Mouse (Mus musculus) layer of hippocampus, adult 9-11 months (tissue): Measurements from ENCODE around the gene Skor1.

ENCODE experiments used
- DNase-seq: peaks from one replicate; pipeline ENCODE4 v3.0.0; 2022

Skor1 gene

GRCm38 (mm10) chr9:63148410-63149371 lies at the start of gene Skor1:
TSS of gene Skor1 (minus strand) at chr9:63148961.
- DNase-seq: no peak

DNA sequence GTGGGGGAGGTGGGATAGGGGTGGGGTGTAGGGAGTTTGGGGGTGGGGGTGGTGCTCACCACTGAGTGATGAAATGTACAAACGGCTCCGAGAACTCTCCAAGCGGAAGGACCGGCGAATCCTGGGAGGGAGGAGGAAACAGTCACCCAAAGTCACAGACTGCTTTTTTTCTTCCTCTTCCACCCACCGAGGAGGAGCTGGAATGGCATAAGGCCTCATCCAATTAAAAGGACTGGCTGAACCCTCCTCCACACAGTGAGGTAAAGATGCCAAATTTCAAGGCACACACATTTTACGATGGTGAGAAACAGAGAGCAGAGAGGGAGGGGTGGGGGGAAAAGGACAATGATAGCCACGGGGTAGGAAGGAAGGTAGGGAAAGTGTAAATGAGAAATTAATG lies 48.5 kb upstream of the Skor1 start:
- DNase-seq: peak; percentile 37

GRCm38 (mm10) chr9:63196114-63196682 lies 47.4 kb upstream of the Skor1 start:
- DNase-seq: no peak

GRCm38 (mm10) chr9:63195523-63195922 lies 46.8 kb upstream of the Skor1 start:
- DNase-seq: no peak

GRCm38 (mm10) chr9:63194791-63195190 lies 46.0 kb upstream of the Skor1 start:
- DNase-seq: no peak

DNA sequence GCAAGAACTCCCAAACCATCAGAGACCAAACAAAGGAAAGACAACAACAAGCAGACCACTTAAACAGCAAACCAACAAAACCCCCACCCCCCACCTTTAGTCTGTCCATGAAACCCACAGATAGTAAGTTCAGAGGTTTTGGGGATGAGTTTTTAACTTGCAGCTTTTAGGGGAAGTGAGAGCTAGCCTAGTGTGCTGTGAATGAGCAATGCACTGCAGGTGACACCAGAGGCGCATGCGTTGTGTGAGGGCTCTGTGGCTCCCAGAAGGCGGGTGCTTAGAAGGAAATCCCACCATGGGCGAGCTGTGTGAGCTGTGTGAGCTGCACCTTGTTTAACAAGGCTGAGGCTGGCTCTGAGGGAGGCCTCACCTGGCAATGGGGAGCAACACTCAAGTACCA lies 44.0 kb upstream of the Skor1 start:
- DNase-seq: no peak

GRCm38 (mm10) chr9:63187310-63187709 lies 38.5 kb upstream of the Skor1 start:
- no peak for DNase-seq

DNA sequence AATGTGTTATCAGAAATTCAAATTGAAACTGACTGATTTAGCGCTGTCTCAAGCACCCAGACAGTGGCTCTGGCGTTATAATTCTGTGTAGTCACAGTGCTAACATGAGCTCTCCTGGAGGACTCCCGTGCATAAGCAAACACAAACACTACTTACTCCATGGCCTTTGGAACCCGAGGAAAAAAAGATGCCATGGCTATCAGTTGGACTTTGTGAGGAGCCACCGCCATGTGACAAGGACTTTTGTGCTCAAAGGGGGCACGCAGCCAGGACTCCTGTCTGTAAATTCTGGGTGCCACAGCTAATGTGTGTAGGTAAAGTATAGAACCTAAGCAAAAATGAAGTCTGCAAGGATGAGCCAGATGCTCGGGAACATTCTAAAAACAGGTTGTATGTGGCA lies 36.5 kb upstream of the Skor1 start:
- no peak for DNase-seq

DNA sequence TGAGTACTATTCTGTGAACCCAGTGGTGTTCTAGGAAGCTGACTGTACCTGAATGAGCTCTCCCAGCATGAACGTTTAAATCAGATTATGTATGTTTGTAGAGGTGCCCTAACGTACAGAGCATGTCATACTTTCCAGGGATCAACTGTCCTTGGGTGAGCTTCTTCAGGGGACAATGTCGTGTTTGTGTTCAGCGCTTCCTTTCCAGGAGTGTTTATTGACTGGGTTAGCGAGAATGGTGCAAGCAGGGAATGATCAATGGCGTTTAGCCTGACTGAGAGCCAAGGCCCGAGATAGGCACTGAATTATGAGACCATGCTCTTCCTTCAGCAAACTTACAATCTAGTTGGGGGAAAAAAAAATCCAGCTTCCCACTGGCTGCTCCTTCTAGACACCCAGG lies 35.1 kb upstream of the Skor1 start:
- DNase-seq: no peak

DNA sequence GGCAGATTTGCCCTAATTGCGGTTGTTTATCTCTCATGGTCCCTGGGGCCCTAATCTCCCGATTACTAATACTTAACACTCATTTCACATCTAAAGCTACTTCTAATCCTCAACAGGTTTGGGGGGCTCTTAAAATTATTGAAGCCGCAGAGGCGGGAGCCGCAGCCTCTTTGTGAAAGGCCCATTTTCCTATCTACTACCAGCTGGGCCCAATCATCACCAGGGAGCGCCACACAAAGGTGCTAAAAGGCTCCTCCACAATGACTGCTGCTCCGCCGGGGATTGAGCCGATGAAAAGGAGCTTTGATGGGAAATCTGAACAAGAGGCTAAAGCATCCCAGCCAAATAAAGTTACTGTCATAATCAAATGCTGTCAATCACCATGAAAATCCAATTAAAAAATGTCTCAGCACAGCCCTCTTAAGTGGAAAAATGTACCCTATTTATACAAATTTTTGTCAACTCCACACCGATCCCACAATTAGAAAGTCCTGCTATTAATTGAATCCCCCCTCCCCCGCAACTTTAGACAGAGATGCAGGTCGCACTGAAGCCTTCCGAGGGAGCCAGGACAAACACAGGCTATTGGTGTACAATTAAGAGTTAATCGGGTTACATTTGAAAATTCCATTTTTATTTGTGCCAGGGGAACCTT lies 33.7 kb upstream of the Skor1 start:
- DNase-seq: no peak

DNA sequence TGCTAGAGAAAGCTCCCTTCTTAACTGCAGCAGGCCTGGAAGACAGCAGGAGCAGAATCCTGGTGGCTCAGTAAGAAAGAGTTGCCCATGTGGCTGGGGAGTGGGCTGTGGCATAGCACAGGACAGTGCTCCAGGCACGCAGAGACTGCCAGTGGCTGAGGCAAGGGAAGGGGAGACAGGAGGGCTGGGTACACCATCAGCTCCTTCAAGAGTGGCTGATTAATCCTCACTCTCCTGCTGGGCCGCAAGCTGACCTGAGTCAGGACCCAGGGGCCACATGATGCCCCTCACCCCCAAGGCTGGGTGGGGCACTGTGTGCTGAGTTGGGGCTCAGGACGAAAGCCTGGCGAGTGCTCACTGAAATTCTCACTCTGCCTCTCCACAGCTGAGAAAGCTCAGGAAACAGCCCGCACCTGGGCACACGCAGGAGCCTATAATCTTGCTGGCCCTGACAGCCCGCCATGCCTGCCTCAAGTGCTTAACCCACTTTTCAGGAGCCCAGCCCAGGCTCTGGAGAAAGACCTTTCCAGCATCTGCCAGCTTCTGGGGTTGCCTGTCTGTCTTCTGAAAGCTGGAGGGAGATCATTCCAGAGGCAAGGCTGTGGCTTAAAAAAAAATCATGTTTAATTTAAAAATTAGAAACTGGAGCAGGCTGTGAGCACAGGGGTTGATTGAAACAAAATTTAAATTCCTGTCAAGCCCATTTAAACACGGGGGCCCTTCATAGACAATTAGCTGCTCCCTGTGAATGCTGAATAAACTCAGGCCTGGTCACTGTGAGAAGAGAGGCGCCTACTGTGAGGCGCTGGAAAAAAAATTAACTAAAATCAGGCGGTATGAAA lies 32.8 kb upstream of the Skor1 start:
- no peak for DNase-seq

- DNase-seq: no peak
Measured at GRCm38 (mm10) chr9:63178296-63178695, 29.5 kb upstream of the Skor1 start.

DNA sequence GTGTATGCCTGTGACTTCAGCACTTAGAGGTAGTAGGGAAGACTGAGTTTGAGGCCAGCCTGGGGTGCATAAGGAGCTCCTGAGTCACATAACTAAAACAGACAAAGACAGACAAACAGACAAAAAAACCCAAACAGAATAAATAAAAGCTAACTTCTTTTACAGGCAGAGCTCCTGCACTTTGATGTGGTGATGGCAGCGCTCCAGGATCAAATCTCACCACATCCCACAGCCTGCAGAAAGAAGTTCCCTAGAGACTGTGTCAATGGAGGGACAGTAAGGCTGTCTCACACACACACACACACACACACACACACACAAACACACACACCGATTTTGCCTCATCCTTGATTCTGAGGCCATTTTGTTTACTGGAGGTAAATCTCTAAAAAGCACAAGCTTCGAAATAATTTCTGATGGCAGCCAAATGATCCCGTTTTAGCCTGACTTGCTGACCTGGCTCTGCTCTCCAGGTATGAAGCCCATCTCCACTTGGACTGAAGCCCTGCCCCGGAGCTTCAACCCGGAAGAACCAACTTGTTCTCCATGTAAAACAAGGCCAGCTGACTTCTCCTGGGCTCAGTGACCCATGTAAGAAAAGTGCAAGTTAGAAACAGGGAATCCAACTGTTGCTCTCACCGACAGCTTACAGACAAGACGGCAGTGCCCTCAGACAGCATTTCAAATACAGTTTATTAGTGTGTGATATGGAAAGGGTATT lies 25.4 kb upstream of the Skor1 start:
- DNase-seq: no peak

- DNase-seq: no peak
Measured at GRCm38 (mm10) chr9:63171951-63172350, 23.2 kb upstream of the Skor1 start.

DNA sequence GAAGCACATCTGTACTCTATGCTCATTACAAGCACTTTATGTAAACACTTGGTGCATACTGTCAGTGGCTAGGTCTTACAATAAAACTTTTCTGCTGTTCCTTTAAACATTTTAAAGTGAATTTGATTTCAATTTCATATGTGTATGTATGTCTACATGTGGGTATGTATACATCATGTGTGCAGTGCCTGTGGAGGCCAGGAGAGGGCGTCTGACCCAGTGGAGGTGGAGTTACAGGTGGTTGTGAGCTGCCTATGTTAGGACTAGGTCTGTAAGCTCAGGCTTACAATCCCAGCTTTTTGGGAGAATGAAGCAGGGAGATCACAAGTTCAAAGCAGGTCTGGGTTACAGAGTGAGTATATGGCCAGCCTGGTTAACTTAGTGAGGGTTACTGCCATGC lies 20.4 kb upstream of the Skor1 start:
- DNase-seq: no peak

GRCm38 (mm10) chr9:63165070-63165469 lies 16.3 kb upstream of the Skor1 start:
- no peak for DNase-seq

GRCm38 (mm10) chr9:63163756-63164155 lies 15.0 kb upstream of the Skor1 start:
- no peak for DNase-seq

DNA sequence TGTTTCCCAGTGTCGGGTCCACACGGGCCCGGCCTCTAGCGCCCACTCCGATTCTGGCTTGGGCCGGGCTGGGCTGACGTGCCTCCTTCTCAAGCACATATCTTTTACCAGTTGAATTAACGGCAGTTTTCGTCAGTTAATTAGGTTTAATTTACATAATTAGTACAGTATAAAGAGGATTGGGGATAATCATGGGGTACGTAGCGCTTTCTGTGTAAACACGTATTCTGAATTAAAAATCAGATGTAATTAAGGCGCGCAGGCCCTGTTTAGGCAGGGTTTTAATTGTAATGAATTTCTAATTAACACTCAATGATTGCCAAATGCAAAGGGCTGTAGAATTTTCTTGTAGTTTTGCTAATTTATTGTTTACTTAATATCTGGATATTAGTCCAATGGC lies 3.2 kb upstream of the Skor1 start:
- DNase-seq: no peak

DNA sequence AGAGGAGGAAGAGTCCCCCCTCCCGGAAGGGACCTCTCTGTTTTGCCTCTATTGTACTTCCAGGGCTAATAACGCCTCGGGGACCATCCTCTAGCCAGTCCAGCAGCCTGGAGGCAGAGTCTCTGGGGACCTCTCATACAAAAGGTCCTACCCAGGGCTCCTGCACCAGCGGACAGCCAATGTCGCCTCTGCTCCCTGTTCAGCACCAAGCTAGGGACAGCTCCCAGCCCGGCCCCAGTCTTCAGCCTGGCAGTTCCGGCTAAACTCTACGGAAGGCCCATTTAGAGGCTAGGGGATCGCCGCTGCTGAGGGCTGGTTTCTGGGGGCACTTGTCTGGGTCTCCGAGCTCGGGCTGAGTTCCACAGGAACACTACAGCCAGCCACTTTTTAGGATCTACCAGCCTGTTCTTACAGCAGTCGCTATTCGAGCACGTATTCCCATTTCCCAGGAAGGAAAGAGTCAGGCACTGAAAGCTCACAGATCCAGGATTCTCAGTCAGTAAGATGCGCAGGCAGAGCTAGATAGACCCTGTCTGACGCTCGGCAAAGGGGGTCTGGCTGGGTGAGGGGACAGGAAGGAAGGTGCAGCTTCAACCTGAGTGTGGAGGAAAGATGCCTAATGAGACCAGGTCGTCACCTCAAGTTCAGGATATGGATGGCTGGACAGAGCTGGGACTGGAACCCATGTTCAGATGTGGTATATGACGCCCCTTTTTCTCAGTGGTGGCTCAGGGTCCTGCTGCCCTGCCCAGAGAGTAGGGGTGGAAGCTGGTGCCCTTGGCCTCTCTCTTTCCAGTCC lies 2.5 kb upstream of the Skor1 start:
- no peak for DNase-seq

GRCm38 (mm10) chr9:63150086-63150800 lies 1.5 kb upstream of the Skor1 start:
- no peak for DNase-seq

DNA sequence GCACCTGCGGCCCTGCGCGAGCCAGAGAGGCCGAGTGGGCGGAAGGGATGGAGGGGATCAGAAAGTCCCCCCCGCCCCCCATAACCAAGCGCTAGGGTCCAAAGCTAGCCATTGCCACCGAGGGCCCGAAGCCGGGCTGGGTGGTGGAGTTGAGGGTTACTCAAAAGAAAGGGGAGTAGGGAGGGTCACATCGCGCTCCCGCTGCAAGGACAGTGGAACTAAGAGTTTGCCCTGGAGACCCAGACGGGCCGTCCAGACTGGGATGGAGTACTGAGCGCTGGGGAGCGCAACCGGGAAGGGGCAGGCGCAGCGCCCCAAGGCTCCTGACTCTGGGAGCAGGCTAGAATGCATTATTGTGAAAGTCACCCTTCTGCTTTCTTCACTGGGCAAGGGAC lies 608 bp upstream of the Skor1 start:
- no peak for DNase-seq
